Mouse (Mus musculus): Measurements from ENCODE around the gene Mcrip2. TPM values are rescaled to one million over a fixed set of nuclear protein-coding genes. Genes with fewer than 3 reads are reported as not detected.

The Mcrip2 gene
- polyA plus RNA-seq, 1 experiment, result 52.1 TPM

- WGBS, result 97% methylated on average over 4 of the region's 4 CpGs
- H3K4me1 ChIP-seq (replicated peaks; ENCODE audit: control insufficient read depth, insufficient read depth, low read length), result peaks cover 41% of the 10 kb centered on the region
- peaks cover 4% of the 10 kb centered on the region; the same call in 1 of the 2 replicates for H3K36me3 ChIP-seq (ENCODE audit: control insufficient read depth, insufficient read depth, low read length)
- no peaks in the 10 kb centered on the region for H3K27me3 ChIP-seq (ENCODE audit: control insufficient read depth, insufficient read depth, low read length)
- no peak overlapping the region for H3K4me3 ChIP-seq (ENCODE audit: control insufficient read depth, insufficient read depth, low read length)
- TF ChIP-seq CTCF (IDR thresholded peaks at IDR 0.05; ENCODE audit: borderline replicate concordance, control insufficient read depth, extremely low read depth, insufficient read depth, low read length, poor library complexity) (no peak), POLR2A (IDR thresholded peaks at IDR 0.05; ENCODE audit: control insufficient read depth, extremely low read depth, insufficient read depth, low read length, poor library complexity) (no peak)
- H3K27ac ChIP-seq (ENCODE audit: control insufficient read depth, insufficient read depth, low read length), result no peak overlapping the region
- DNase-seq, result no peak
These were observed 38.3 kb downstream of the Mcrip2 start for GRCm38 (mm10) chr17:25830200-25830753.

GRCm38 (mm10) chr17:25829558-25830017 is 39.0 kb downstream of the Mcrip2 start:
- H3K4me1 ChIP-seq (replicated peaks; ENCODE audit: control insufficient read depth, insufficient read depth, low read length), result peaks cover 42% of the 10 kb centered on the region
- WGBS, result 55% methylated on average over 8 of the region's 8 CpGs
- H3K27me3 ChIP-seq (ENCODE audit: control insufficient read depth, insufficient read depth, low read length), result no peaks in the 10 kb centered on the region
- H3K36me3 ChIP-seq (ENCODE audit: control insufficient read depth, insufficient read depth, low read length), result peaks cover 4% of the 10 kb centered on the region; the same call in 1 of the 2 replicates
- no peak for DNase-seq
- H3K4me3 ChIP-seq (ENCODE audit: control insufficient read depth, insufficient read depth, low read length), result peak overlapping the region; percentile 79
- TF ChIP-seq POLR2A (IDR thresholded peaks at IDR 0.05; ENCODE audit: control insufficient read depth, extremely low read depth, insufficient read depth, low read length, poor library complexity), result no peak
- TF ChIP-seq CTCF (IDR thresholded peaks at IDR 0.05; ENCODE audit: borderline replicate concordance, control insufficient read depth, extremely low read depth, insufficient read depth, low read length, poor library complexity), result no peak
- H3K27ac ChIP-seq (ENCODE audit: control insufficient read depth, insufficient read depth, low read length), result no peak overlapping the region

GRCm38 (mm10) chr17:25828712-25829557 is 39.6 kb downstream of the Mcrip2 start, which contains the start of gene Jmjd8:
TSS of gene Jmjd8 (plus strand) at chr17:25828867.
- peaks cover 4% of the 10 kb centered on the region; the same call in 1 of the 2 replicates for H3K36me3 ChIP-seq (ENCODE audit: control insufficient read depth, insufficient read depth, low read length)
- DNase-seq, result peak; percentile 76
- TF ChIP-seq POLR2A (IDR thresholded peaks at IDR 0.05; ENCODE audit: control insufficient read depth, extremely low read depth, insufficient read depth, low read length, poor library complexity), result peak; percentile 71; the same call in 1 of the 2 replicates
- 0 out of 2 replicates have a peak, but pooled peaks have one; percentile 15 for TF ChIP-seq CTCF (IDR thresholded peaks at IDR 0.05; ENCODE audit: borderline replicate concordance, control insufficient read depth, extremely low read depth, insufficient read depth, low read length, poor library complexity)
- 2% methylated on average over 32 of the region's 32 CpGs for WGBS
- peak within 1 kb of the TSS; percentile 59 for H3K27ac ChIP-seq (ENCODE audit: control insufficient read depth, insufficient read depth, low read length)
- H3K4me3 ChIP-seq (ENCODE audit: control insufficient read depth, insufficient read depth, low read length), result peak within 1 kb of the TSS; percentile 79
- no peaks in the 10 kb centered on the region for H3K27me3 ChIP-seq (ENCODE audit: control insufficient read depth, insufficient read depth, low read length)
- peaks cover 42% of the 10 kb centered on the region for H3K4me1 ChIP-seq (replicated peaks; ENCODE audit: control insufficient read depth, insufficient read depth, low read length)

- H3K36me3 ChIP-seq (ENCODE audit: control insufficient read depth, insufficient read depth, low read length), result peaks cover 4% of the 10 kb centered on the region; the same call in 1 of the 2 replicates
These were observed 40.4 kb downstream of the Mcrip2 start for GRCm38 (mm10) chr17:25828223-25828594.

GRCm38 (mm10) chr17:25827546-25828222 is 40.9 kb downstream of the Mcrip2 start:
- WGBS, result 95% methylated on average over 22 of the region's 22 CpGs
- peaks cover 4% of the 10 kb centered on the region; the same call in 1 of the 2 replicates for H3K36me3 ChIP-seq (ENCODE audit: control insufficient read depth, insufficient read depth, low read length)
- TF ChIP-seq POLR2A (IDR thresholded peaks at IDR 0.05; ENCODE audit: control insufficient read depth, extremely low read depth, insufficient read depth, low read length, poor library complexity), result no peak
- TF ChIP-seq CTCF (IDR thresholded peaks at IDR 0.05; ENCODE audit: borderline replicate concordance, control insufficient read depth, extremely low read depth, insufficient read depth, low read length, poor library complexity), result no peak
- no peak overlapping the region for H3K27ac ChIP-seq (ENCODE audit: control insufficient read depth, insufficient read depth, low read length)
- H3K4me1 ChIP-seq (replicated peaks; ENCODE audit: control insufficient read depth, insufficient read depth, low read length), result peaks cover 43% of the 10 kb centered on the region
- no peaks in the 10 kb centered on the region for H3K27me3 ChIP-seq (ENCODE audit: control insufficient read depth, insufficient read depth, low read length)
- H3K4me3 ChIP-seq (ENCODE audit: control insufficient read depth, insufficient read depth, low read length), result no peak overlapping the region
- no peak for DNase-seq

More at GRCm38 (mm10) chr17:25828223-25828594, 40.4 kb downstream of the Mcrip2 start:
- Histone ChIP-seq H3K4me3 (ENCODE audit: control insufficient read depth, insufficient read depth, low read length) (peak overlapping the region; percentile 79), H3K27ac (ENCODE audit: control insufficient read depth, insufficient read depth, low read length) (no peak overlapping the region; the same call in 1 of the 2 replicates), H3K4me1 (replicated peaks; ENCODE audit: control insufficient read depth, insufficient read depth, low read length) (peaks cover 40% of the 10 kb centered on the region), H3K27me3 (ENCODE audit: control insufficient read depth, insufficient read depth, low read length) (no peaks in the 10 kb centered on the region)
- DNase-seq, result no peak
- TF ChIP-seq POLR2A (IDR thresholded peaks at IDR 0.05; ENCODE audit: control insufficient read depth, extremely low read depth, insufficient read depth, low read length, poor library complexity) (no peak), CTCF (IDR thresholded peaks at IDR 0.05; ENCODE audit: borderline replicate concordance, control insufficient read depth, extremely low read depth, insufficient read depth, low read length, poor library complexity) (no peak)
- WGBS, result 54% methylated on average over 8 of the region's 8 CpGs

- no peaks in the 10 kb centered on the region for H3K27me3 ChIP-seq (ENCODE audit: control insufficient read depth, insufficient read depth, low read length)
- WGBS, result 97% methylated on average over 13 of the region's 13 CpGs
- no peak for DNase-seq
- H3K36me3 ChIP-seq (ENCODE audit: control insufficient read depth, insufficient read depth, low read length), result peaks cover 4% of the 10 kb centered on the region; the same call in 1 of the 2 replicates
- TF ChIP-seq CTCF (IDR thresholded peaks at IDR 0.05; ENCODE audit: borderline replicate concordance, control insufficient read depth, extremely low read depth, insufficient read depth, low read length, poor library complexity) (no peak), POLR2A (IDR thresholded peaks at IDR 0.05; ENCODE audit: control insufficient read depth, extremely low read depth, insufficient read depth, low read length, poor library complexity) (no peak)
- no peak overlapping the region for H3K4me3 ChIP-seq (ENCODE audit: control insufficient read depth, insufficient read depth, low read length)
- H3K4me1 ChIP-seq (replicated peaks; ENCODE audit: control insufficient read depth, insufficient read depth, low read length), result peaks cover 40% of the 10 kb centered on the region
- no peak overlapping the region for H3K27ac ChIP-seq (ENCODE audit: control insufficient read depth, insufficient read depth, low read length)
These were observed 41.6 kb downstream of the Mcrip2 start for GRCm38 (mm10) chr17:25827011-25827410.
